7 mouse cellular contexts compared by ENCODE assay signal in the genomic region with DNA sequence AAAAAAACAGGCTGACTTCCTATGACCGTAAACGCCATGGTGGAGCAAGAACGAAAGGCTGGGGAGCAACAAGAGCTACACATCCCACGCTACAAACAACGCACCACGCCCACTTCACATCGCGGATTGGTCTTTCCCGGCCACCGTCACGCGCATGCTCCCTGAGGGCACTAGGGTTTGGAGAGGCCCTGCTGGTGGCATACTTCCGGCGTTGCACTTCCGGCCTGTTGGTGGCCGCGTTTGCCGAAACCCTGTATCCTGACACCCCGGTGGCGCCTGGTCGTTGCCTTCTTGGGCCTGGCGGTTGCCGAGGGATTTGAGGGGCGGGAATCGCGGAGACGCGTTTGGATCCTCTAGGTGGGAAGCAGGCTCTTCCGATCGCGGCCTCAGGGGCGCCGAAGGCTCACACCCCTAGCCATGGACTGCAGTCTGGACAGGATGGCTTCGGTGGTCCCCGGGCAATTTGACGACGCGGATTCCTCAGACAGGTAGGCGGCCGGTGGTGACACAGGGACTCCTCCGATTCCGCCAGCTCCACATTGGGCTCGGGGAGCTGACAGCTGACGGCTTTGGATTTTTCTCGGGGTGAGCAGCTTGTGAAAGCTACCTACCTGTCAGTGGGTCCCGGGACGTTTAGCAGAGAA. TPM values are rescaled to one million over a fixed set of nuclear protein-coding genes. Genes with fewer than 3 reads are reported as not detected.
DNase-seq lines count a peak whose midpoint lies in the region; ATAC-seq and TF ChIP-seq lines count a peak whose summit lies in the region.

A gene (minus strand): TSS at position 26 of the 644 bp plus-strand sequence.

- peaks cover 19% of the 10 kb centered on the region for H3K4me1 ChIP-seq in embryonic facial prominence, embryonic 10.5 days
- 0 out of 2 replicates have a peak, but pooled peaks cover 2% of the 10 kb centered on the region for H3K4me1 ChIP-seq in intestine, postnatal 0 days (replicated peaks; ENCODE audit: control insufficient read depth, insufficient read depth, low read length)
- peaks cover 15% of the 10 kb centered on the region for H3K4me1 ChIP-seq in midbrain, embryonic 12.5 days
- H3K4me1 ChIP-seq in small intestine, adult 2 months (ENCODE audit: control insufficient read depth, insufficient read depth, insufficient read length, low read length) = peaks cover 2% of the 10 kb centered on the region; the same call in 1 of the 2 replicates

- no peaks in the 10 kb centered on the region for H3K27me3 ChIP-seq in embryonic facial prominence, embryonic 10.5 days (replicated peaks; ENCODE audit: low read depth, poor library complexity, severe bottlenecking)
- no peaks in the 10 kb centered on the region for H3K27me3 ChIP-seq in intestine, postnatal 0 days (replicated peaks; ENCODE audit: control insufficient read depth, insufficient read depth, low read length)
- no peaks in the 10 kb centered on the region for H3K27me3 ChIP-seq in midbrain, embryonic 12.5 days
- H3K27me3 ChIP-seq in small intestine, adult 2 months (ENCODE audit: control insufficient read depth, insufficient read depth, low read length) = no peaks in the 10 kb centered on the region

- under 1% methylated on average over 47 of the region's 47 CpGs for WGBS in embryonic facial prominence, embryonic 10.5 days
- WGBS in intestine, postnatal 0 days = under 1% methylated on average over 47 of the region's 47 CpGs
- under 1% methylated on average over 47 of the region's 47 CpGs for WGBS in midbrain, embryonic 12.5 days
- 0% methylated on average over 47 of the region's 47 CpGs for WGBS in small intestine, adult 2 months

- H3K36me3 ChIP-seq in embryonic facial prominence, embryonic 10.5 days (replicated peaks) = peaks cover 35% of the 10 kb centered on the region
- H3K36me3 ChIP-seq in intestine, postnatal 0 days (ENCODE audit: control insufficient read depth, insufficient read depth) = peaks cover 24% of the 10 kb centered on the region
- H3K36me3 ChIP-seq in midbrain, embryonic 12.5 days = peaks cover 21% of the 10 kb centered on the region
- peaks cover 13% of the 10 kb centered on the region for H3K36me3 ChIP-seq in small intestine, adult 2 months (ENCODE audit: control insufficient read depth, insufficient read depth, low read length)

- H3K4me2 ChIP-seq in intestine, postnatal 0 days (replicated peaks; ENCODE audit: low read depth) = peak within 1 kb of the TSS; percentile 73
- peak within 1 kb of the TSS; percentile 92 for H3K4me2 ChIP-seq in midbrain, embryonic 12.5 days (replicated peaks)

- DNase-seq in adrenal gland, postnatal 10 days = peak; percentile 98
- DNase-seq in embryonic facial prominence, embryonic 10.5 days (ENCODE audit: low spot score) = peak; percentile 98
- DNase-seq in gonadal fat pad, adult 2 months (ENCODE audit: low read depth) = peak; percentile 90
- DNase-seq in left cerebral cortex, postnatal 4 days = peak; percentile 97

- H3K9ac ChIP-seq in intestine, postnatal 0 days (ENCODE audit: low read depth, low read length) = peak within 1 kb of the TSS; percentile 94
- peak within 1 kb of the TSS; percentile 88 for H3K9ac ChIP-seq in midbrain, embryonic 12.5 days (replicated peaks)

- no peaks in the 10 kb centered on the region for H3K9me3 ChIP-seq in embryonic facial prominence, embryonic 10.5 days
- no peaks in the 10 kb centered on the region for H3K9me3 ChIP-seq in intestine, postnatal 0 days (ENCODE audit: control insufficient read depth)
- no peaks in the 10 kb centered on the region for H3K9me3 ChIP-seq in midbrain, embryonic 12.5 days

- peak; percentile 95 for ATAC-seq in intestine, postnatal 0 days
- peak; percentile 98 for ATAC-seq in midbrain, embryonic 12.5 days (ENCODE audit: low FRiP score, low read depth)

- peak; percentile 54 for TF ChIP-seq CTCF in intestine, postnatal 0 days (IDR thresholded peaks at IDR 0.05; ENCODE audit: low read depth)
- no peak for TF ChIP-seq CTCF in small intestine, adult 2 months (IDR thresholded peaks at IDR 0.05; ENCODE audit: extremely low read depth, insufficient read length, insufficient replicate concordance, low read depth, low read length)

- peak within 1 kb of the TSS; percentile 87 for H3K27ac ChIP-seq in embryonic facial prominence, embryonic 10.5 days (replicated peaks)
- peak within 1 kb of the TSS; percentile 74 for H3K27ac ChIP-seq in intestine, postnatal 0 days (ENCODE audit: low read depth, low read length)
- H3K27ac ChIP-seq in midbrain, embryonic 12.5 days (replicated peaks) = peak within 1 kb of the TSS; percentile 68
- peak within 1 kb of the TSS; percentile 45 for H3K27ac ChIP-seq in small intestine, adult 2 months (ENCODE audit: insufficient read depth, low read depth, low read length)

- intact Hi-C loops in left cerebral cortex, postnatal 4 days (cut with DNase I) = loop anchor here (5.0 kb wide), 1 partner anchor 45 kb away; a partner anchor contains a TSS

- H3K4me3 ChIP-seq in embryonic facial prominence, embryonic 10.5 days = peak within 1 kb of the TSS; percentile 95
- H3K4me3 ChIP-seq in intestine, postnatal 0 days (ENCODE audit: low read depth, low read length) = peak within 1 kb of the TSS; percentile 85
- H3K4me3 ChIP-seq in midbrain, embryonic 12.5 days = peak within 1 kb of the TSS; percentile 88
- peak within 1 kb of the TSS; percentile 74 for H3K4me3 ChIP-seq in small intestine, adult 2 months (ENCODE audit: low read depth, low read length)

- peak; percentile 56 for TF ChIP-seq POLR2A in small intestine, adult 2 months (IDR thresholded peaks at IDR 0.05; ENCODE audit: low read depth, low read length)

RNA-seq across cellular contexts. Expression of the gene that starts here (rescaled TPM):
- total RNA-seq in adrenal gland, postnatal 10 days (2021) = 1 to 10 TPM; 3.5 to 6.2 TPM
- 0.65 and 1.1 TPM in 2 replicates for polyA plus RNA-seq in embryonic facial prominence, embryonic 10.5 days (2016; fragmentation: Nextera tagmentation; extraction: Ambion mirVana)
- polyA plus RNA-seq in gonadal fat pad, adult 2 months (2012; rRNA removed) = 0.57 and 0.99 TPM in 2 replicates
- polyA plus RNA-seq in intestine, postnatal 0 days (2015; fragmentation: Nextera tagmentation; extraction: Ambion mirVana) = 0.63 and 0.71 TPM in 2 replicates
- 1 to 10 TPM; 3.6 to 3.8 TPM for total RNA-seq in left cerebral cortex, postnatal 4 days (2021)
- 1.9 and 2.1 TPM in 2 replicates for polyA plus RNA-seq in midbrain, embryonic 12.5 days (2016; fragmentation: Nextera tagmentation; extraction: Ambion mirVana)
- polyA plus RNA-seq in small intestine, adult 2 months (2012; rRNA removed) = 0.04 TPM in 1 of 2 replicates, not detected in the other

Comparison
In these comparisons a context has a peak if more than half of its experiments do, and no peak if none do; other contexts are left out.
1. Peak in every context shown above with its lines: DNase-seq, ATAC-seq, H3K4me3 ChIP-seq and H3K27ac ChIP-seq.
2. Peak in DNase-seq in gonadal fat pad, adult 2 months; RNA of the gene not detected or under 1 TPM.
3. Peak in ATAC-seq, H3K4me3 ChIP-seq, H3K27ac ChIP-seq, H3K9ac ChIP-seq and H3K4me2 ChIP-seq in intestine, postnatal 0 days; RNA of the gene not detected or under 1 TPM.